Mouse (Mus musculus) layer of hippocampus, postnatal 14 days (tissue): ENCODE data around the gene Hist1h2be. TPM values are rescaled to one million over a fixed set of nuclear protein-coding genes. Genes with fewer than 3 reads are reported as not detected.
"Not testable (repeated sequence)": the region's sequence is repeated elsewhere in the genome, so short reads cannot be mapped to it uniquely, and the experiment has no call there.

ENCODE experiments used
- DNase-seq, 2 experiments: peaks; one replicate each; pipeline ENCODE4 v3.0.0; 2021 to 2022; ENCODE audit warnings: low spot score in 2 of 2, mixed read lengths in 1 of 2
- total RNA-seq, 2 experiments: library from RNA; stranded (reverse); gene quantifications; 2 replicates each; pipeline ENCODE4 v1.2.3; 2021

Gene Hist1h2be
- total RNA-seq, 2 experiments from 2014 or later = 6.8 to 8.7 TPM

- DNase-seq = peak; percentile 84 to 89
Observed at GRCm38 (mm10) chr13:23551146-23551834, 69.6 kb downstream of the Hist1h2be start, which contains the start of gene Hist1h4f. TSS of gene Hist1h4f (minus strand) at chr13:23551648.

GRCm38 (mm10) chr13:23550761-23551145 lies 70.2 kb downstream of the Hist1h2be start:
- no peak for DNase-seq

GRCm38 (mm10) chr13:23546694-23547093 lies 74.2 kb downstream of the Hist1h2be start:
- DNase-seq = no peak

GRCm38 (mm10) chr13:23544787-23545120 lies 76.2 kb downstream of the Hist1h2be start:
- not testable (repeated sequence) for DNase-seq

- DNase-seq = peak; percentile 77 to 95
Observed at GRCm38 (mm10) chr13:23543965-23544786, 76.7 kb downstream of the Hist1h2be start, which contains the start of gene Hist1h3f. TSS of gene Hist1h3f (plus strand) at chr13:23544052.

- peak; percentile 55 to 92 for DNase-seq
Observed at GRCm38 (mm10) chr13:23542999-23543607, 77.8 kb downstream of the Hist1h2be start, which contains the start of gene Hist1h2bh. TSS of gene Hist1h2bh (minus strand) at chr13:23543392.

GRCm38 (mm10) chr13:23542225-23542980 lies 78.5 kb downstream of the Hist1h2be start:
- not testable (repeated sequence) for DNase-seq

GRCm38 (mm10) chr13:23541497-23541896 lies 79.4 kb downstream of the Hist1h2be start:
- DNase-seq = no peak

- not testable (repeated sequence) for DNase-seq
Observed at GRCm38 (mm10) chr13:23539821-23540220, 81.1 kb downstream of the Hist1h2be start.

GRCm38 (mm10) chr13:23538249-23538648 lies 82.7 kb downstream of the Hist1h2be start:
- DNase-seq = no peak

- no peak for DNase-seq
Observed at GRCm38 (mm10) chr13:23537006-23537710, 83.8 kb downstream of the Hist1h2be start.

- no peak for DNase-seq
Observed at GRCm38 (mm10) chr13:23536076-23536822, 84.7 kb downstream of the Hist1h2be start.

- DNase-seq = peak; percentile 87 to 96
Observed at GRCm38 (mm10) chr13:23535137-23536075, 85.5 kb downstream of the Hist1h2be start, which contains the start of gene Hist1h3g. TSS of gene Hist1h3g (plus strand) at chr13:23535422.

GRCm38 (mm10) chr13:23534368-23535131 lies 86.4 kb downstream of the Hist1h2be start:
- DNase-seq = peak in 1 of 2 experiments; percentile 56
